Mouse (Mus musculus) embryonic facial prominence, embryonic 10.5 days (tissue): ENCODE measurements around the gene Cep295nl. TPM values are rescaled to one million over a fixed set of nuclear protein-coding genes. Genes with fewer than 3 reads are reported as not detected.
A peak's percentile ranks its signal among the peaks of the same experiment; 100 is the strongest.
"Not testable (repeated sequence)": the region's sequence is repeated elsewhere in the genome, so short reads cannot be mapped to it uniquely, and the experiment has no call there.

ENCODE experiments used
- DNase-seq: peaks from one replicate; pipeline ENCODE4 v3.0.0-alpha.2; 2017; ENCODE audit warnings: low spot score
- H3K27ac ChIP-seq: fragments of 300-500 bp; sonication (generic); replicated peaks from 2 replicates; pipeline ENCODE4 v1.5.1; 2016; ENCODE audit warnings: mild to moderate bottlenecking
- H3K27me3 ChIP-seq: fragments of 300-500 bp; sonication (generic); replicated peaks from 2 replicates; pipeline ENCODE4 v1.6.1; 2016; ENCODE audit warnings: low read depth, mild to moderate bottlenecking; ENCODE audit not compliant: poor library complexity, severe bottlenecking
- H3K36me3 ChIP-seq: fragments of 300-500 bp; sonication (generic); replicated peaks from 2 replicates; pipeline ENCODE4 v1.6.1; 2016; ENCODE audit warnings: mild to moderate bottlenecking, moderate library complexity
- H3K4me1 ChIP-seq: fragments of 300-500 bp; sonication (generic); 2 replicates; pipeline ENCODE4 v1.6.1; 2016
- H3K4me3 ChIP-seq: fragments of 300-500 bp; sonication (generic); 2 replicates; pipeline ENCODE4 v1.5.1; 2016; ENCODE audit warnings: mild to moderate bottlenecking, moderate library complexity
- H3K9me3 ChIP-seq: fragments of 300-500 bp; sonication (generic); 2 replicates; pipeline ENCODE4 v1.6.1; 2016; ENCODE audit warnings: mild to moderate bottlenecking
- WGBS: fragments of 180-500 bp; shearing (Covaris S2); methylation state at CpG from one replicate; pipeline ENCODE4 v1.1.7; 2016; 5-methylcytosine and 5-hydroxymethylcytosine counted together
- polyA plus RNA-seq: library from polyadenylated mRNA; unstranded; fragments of >200 nt; fragmentation: Nextera tagmentation; extraction: Ambion mirVana; gene quantifications from 2 replicates; pipeline ENCODE4 v1.2.1, GENCODE M21; 2016

The Cep295nl gene
- 0.13 and 0.56 TPM in 2 replicates for polyA plus RNA-seq

DNA sequence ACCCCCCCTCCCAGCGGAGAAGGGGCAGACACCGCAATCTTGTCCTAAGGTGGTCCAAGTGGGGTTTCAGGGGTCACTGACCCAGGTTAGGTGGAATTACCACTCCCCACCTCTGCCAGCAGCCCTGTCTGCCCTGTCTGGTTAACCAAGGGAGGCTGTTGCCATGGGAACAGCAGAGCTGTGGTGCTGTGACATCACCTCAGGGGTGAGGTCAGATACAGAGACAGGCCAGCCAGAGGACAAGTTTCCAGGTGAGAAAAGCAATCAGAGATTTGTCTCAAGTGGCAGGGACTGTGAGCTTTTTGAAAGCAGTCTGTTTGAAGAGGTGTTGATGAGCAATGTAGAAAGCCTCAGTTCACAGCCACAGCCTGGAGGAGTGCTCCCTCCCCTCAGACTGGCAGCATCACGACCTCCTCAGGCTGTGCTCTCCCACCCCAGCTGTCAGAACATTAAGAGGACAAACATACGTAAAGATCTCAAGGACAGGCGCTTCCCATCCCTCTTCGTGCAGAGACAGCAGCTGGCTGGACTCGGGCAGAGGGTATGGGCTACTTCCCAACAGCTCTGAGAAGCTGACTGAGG lies at the start of gene Cep295nl:
Gene Cep295nl (minus strand): TSS at position 101 of the 582 bp plus-strand sequence.
- H3K4me3 ChIP-seq: no peak within 1 kb of the TSS; the same call in 1 of the 2 replicates

DNA sequence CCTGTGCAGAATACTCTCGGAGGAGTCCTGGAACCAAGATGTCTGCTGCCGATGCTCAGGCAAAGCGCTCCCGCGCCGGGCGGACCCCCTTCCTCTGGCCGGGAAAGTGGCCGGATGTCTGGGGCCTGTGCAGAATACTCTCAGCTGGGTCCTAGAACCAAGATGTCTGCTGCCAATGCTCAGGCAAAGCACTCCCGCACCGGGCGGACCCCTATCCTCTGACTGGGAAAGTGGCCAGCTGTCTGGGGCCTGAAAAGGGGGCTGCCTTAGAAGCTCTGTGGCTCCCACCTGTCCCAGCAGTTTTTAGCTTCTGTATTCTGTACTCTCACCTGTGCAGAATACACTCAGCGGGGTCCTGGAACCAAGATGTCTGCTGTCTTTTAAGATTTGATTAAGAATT lies 45.5 kb upstream of the Cep295nl start:
- H3K4me3 ChIP-seq: not testable (repeated sequence)
- 97% methylated on average over 13 of the region's 13 CpGs for WGBS

More for the DNA sequence above, at the start of gene Cep295nl:
- peak; percentile 52 for DNase-seq
- H3K27me3 ChIP-seq: no peaks in the 10 kb centered on the region
- H3K9me3 ChIP-seq: no peaks in the 10 kb centered on the region
- H3K27ac ChIP-seq: peak within 1 kb of the TSS; percentile 19; the same call in 1 of the 2 replicates
- H3K36me3 ChIP-seq: peaks cover 20% of the 10 kb centered on the region
- H3K4me1 ChIP-seq: peaks cover 42% of the 10 kb centered on the region
- 46% methylated on average over 7 of the region's 7 CpGs for WGBS

DNA sequence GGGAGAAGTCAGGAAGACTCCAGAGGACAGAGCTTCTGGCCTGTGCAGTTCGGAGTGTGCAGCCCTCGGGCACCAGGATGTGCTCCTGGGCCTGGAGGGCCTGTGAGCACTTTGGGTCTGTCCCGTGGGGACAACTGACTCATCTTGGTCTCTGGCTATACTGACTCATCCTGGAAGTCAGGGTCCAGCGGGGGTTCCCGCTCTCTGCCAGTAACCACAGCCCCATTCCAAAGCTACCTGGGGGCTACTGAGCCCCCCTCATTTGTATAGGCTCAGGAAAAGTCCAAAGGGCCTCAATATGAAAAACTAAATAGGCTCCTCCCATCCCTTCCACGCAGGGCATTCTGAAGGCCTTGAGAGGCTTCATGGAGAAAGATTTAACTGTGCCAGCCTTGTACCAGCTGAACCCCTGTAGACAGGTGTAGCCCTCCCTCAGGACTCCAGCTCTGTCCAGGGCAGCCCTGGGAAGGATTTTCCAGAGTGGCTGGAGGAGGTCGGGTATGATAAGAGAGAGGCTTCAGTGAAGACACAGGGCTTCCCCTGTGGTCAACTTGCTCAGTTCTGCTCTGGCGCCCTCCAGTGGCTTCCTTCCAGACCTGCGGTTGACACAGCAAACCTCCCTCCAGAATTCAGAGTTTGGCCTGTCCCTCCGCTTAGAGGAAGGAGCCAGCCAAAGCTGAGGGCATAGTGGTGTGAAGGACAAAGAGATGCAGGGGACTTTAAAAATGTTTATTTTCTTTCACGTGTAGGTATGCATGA lies 37.1 kb upstream of the Cep295nl start:
- Histone ChIP-seq H3K27me3 (no peaks in the 10 kb centered on the region; the same call in 1 of the 2 replicates), H3K36me3 (no peaks in the 10 kb centered on the region), H3K4me1 (peaks cover 25% of the 10 kb centered on the region), H3K4me3 (no peak overlapping the region), H3K27ac (peak overlapping the region; percentile 71), H3K9me3 (no peaks in the 10 kb centered on the region)
- DNase-seq: peak; percentile 89
- WGBS: 40% methylated on average over 11 of the region's 11 CpGs

More for the DNA sequence above, 45.5 kb upstream of the Cep295nl start:
- not testable (repeated sequence) for H3K9me3 ChIP-seq, H3K36me3 ChIP-seq, H3K4me1 ChIP-seq, DNase-seq, H3K27me3 ChIP-seq, H3K27ac ChIP-seq

DNA sequence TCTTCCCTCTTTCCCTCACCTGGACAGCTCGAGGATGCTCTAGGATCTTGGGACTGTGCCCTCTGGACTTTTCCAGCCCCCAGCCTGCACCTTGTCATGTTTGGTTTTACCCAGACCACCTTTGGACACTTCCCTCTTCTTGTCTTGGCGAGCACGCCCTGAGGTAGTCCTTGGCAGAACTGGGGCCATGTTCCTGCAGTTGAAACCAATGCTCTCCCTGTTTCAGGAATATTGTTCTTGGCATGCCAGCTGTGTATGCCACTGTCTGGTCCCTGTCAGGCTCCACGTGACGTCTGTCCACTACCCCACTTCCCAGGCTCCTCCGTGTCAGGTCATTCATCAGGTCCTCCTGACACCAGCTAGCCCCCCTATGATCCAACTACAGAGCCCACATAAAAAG lies 36.4 kb upstream of the Cep295nl start:
- H3K27ac ChIP-seq: no peak overlapping the region
- no peaks in the 10 kb centered on the region for H3K36me3 ChIP-seq
- no peak for DNase-seq
- peaks cover 31% of the 10 kb centered on the region for H3K4me1 ChIP-seq
- H3K27me3 ChIP-seq: no peaks in the 10 kb centered on the region; the same call in 1 of the 2 replicates
- H3K9me3 ChIP-seq: no peaks in the 10 kb centered on the region
- 87% methylated on average over 6 of the region's 6 CpGs for WGBS
- no peak overlapping the region for H3K4me3 ChIP-seq

DNA sequence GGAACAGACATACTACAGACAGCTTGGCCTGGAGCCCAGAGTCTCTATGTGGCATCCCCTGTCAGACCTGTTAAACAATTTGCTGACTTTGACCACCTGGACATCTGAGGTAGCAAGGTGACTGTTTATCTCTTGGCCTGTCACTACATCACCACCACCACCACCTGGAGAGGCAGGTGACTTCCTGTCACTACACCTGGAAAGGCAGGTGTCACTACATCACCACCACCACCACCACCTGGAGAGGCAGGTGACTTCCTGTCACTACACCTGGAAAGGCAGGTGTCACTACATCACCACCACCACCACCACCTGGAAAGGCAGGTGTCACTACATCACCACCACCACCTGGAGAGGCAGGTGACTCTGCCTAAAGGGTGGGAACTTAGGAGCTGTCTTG lies 34.0 kb upstream of the Cep295nl start:
- H3K9me3 ChIP-seq, H3K4me3 ChIP-seq, H3K27me3 ChIP-seq, DNase-seq, H3K27ac ChIP-seq, H3K36me3 ChIP-seq: not testable (repeated sequence)
- H3K4me1 ChIP-seq: peaks cover 44% of the 10 kb centered on the region

DNA sequence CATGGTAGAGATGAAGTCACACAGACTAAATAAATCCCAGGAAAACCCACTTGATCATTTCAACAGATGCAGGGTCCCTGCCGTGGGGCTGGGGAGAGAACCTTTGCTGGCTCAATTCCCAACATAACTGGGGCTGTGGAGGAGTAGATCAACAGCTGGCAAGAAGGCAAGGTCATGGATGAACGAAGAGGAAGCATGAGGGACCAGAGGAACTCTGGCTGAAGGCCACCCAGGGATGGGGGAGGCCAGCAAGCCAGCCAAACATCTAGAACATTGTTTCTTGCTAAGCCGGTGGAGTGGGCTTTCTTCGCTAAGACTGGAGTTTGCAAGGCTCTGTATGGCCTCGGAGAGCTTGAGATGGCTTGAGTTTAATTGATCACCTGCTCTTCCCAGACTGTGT lies 33.6 kb upstream of the Cep295nl start:
- no peak for DNase-seq
- peaks cover 44% of the 10 kb centered on the region for H3K4me1 ChIP-seq
- 88% methylated on average over 5 of the region's 5 CpGs for WGBS
- no peaks in the 10 kb centered on the region; the same call in 1 of the 2 replicates for H3K27me3 ChIP-seq
- no peaks in the 10 kb centered on the region for H3K9me3 ChIP-seq
- no peak overlapping the region for H3K27ac ChIP-seq
- H3K4me3 ChIP-seq: no peak overlapping the region
- no peaks in the 10 kb centered on the region for H3K36me3 ChIP-seq

DNA sequence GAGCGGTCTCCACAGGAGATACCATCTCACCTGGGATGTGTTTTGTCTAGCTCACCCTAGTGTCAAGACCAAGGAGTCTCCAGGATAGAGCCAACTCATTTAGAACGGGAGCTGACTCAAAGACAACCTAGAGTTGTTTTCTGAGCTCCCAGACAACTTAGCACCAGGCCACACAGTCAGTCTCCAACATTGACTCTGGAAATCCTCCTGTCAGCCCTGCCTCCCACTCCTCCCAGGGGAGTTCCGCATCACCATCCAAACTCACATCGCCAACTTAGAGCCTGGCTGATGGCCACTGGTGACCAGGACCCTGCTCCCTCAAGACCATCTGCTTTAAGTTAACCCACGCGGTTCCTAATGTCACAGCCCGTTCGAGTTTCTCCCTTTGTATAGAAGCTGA lies 33.2 kb upstream of the Cep295nl start:
- 80% methylated on average over 8 of the region's 8 CpGs for WGBS

DNA sequence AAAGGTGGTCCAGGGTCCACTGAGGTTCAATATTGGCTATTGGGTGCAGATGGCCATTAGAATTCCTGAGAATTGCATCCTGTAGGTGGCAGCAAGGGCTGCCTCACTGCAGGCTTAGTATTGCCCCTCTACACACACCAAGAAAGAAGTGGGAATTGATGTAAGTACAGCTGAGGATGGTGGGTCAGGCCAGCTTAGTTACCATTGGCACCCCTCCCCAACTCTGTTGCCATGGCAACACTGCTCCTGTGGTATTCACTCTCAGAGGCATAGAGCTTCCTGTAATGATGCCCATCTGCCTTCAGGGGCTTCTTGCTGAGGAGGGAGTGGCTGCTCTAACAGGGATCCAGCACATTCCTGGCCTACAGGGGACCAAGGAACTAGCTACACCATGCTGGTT lies 32.7 kb upstream of the Cep295nl start:
- H3K4me3 ChIP-seq: no peak overlapping the region
- peaks cover 42% of the 10 kb centered on the region for H3K4me1 ChIP-seq
- no peak for DNase-seq
- no peak overlapping the region for H3K27ac ChIP-seq
- no peaks in the 10 kb centered on the region for H3K36me3 ChIP-seq
- no peaks in the 10 kb centered on the region; the same call in 1 of the 2 replicates for H3K27me3 ChIP-seq
- H3K9me3 ChIP-seq: no peaks in the 10 kb centered on the region

More for the DNA sequence above, 33.2 kb upstream of the Cep295nl start:
- H3K27me3 ChIP-seq: no peaks in the 10 kb centered on the region; the same call in 1 of the 2 replicates
- H3K4me3 ChIP-seq: no peak overlapping the region
- H3K4me1 ChIP-seq: peaks cover 44% of the 10 kb centered on the region
- DNase-seq: no peak
- no peak overlapping the region for H3K27ac ChIP-seq
- H3K36me3 ChIP-seq: no peaks in the 10 kb centered on the region
- no peaks in the 10 kb centered on the region for H3K9me3 ChIP-seq

DNA sequence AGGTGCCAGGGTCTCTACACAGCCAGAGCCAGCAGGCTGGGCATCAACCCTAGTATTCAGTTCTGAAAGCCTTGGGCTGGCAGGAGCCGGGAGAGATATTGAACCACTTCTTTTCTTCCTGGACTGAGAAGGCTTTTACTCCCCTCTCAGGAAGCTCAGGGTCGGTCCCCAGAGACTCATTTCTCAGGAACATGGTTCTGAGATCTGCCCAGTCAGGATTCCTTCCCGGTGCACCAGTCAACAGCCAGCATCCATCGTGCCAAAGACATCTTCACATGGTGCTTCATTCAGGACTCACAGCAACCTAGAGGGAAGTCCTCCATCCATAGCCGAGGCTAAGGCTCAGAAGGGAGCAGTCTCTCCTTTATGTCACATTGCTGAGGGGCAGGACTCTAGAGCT lies 32.2 kb upstream of the Cep295nl start:
- Histone ChIP-seq H3K9me3 (no peaks in the 10 kb centered on the region), H3K27me3 (no peaks in the 10 kb centered on the region; the same call in 1 of the 2 replicates), H3K4me3 (no peak overlapping the region), H3K36me3 (no peaks in the 10 kb centered on the region), H3K4me1 (peaks cover 38% of the 10 kb centered on the region), H3K27ac (peak overlapping the region; percentile 59)
- WGBS: 68% methylated on average over 5 of the region's 5 CpGs
- DNase-seq: no peak

DNA sequence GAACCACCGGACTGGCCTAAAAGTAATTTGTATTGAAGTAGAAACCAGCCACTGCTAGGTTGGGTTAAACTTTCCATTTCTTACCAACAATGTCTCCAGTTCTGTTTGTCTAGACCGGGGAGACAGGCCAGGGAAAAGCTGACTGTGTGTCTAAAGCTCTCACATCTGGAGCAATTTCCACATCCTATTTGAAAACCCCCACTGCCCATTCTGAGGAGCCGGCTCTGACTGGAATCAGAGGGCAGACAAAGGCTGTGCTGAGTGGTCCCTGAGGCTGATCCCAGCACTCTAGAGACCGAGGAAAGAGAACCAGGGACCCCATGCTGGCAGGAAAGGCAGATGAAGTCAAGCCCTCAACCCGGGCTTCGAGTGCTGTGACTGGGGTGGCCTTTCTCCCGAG lies 30.3 kb upstream of the Cep295nl start:
- Histone ChIP-seq H3K27me3 (no peaks in the 10 kb centered on the region; the same call in 1 of the 2 replicates), H3K27ac (peak overlapping the region; percentile 79), H3K9me3 (no peaks in the 10 kb centered on the region), H3K4me3 (no peak overlapping the region), H3K36me3 (no peaks in the 10 kb centered on the region), H3K4me1 (peaks cover 35% of the 10 kb centered on the region)
- WGBS: 51% methylated on average over 7 of the region's 7 CpGs
- peak; percentile 40 for DNase-seq

DNA sequence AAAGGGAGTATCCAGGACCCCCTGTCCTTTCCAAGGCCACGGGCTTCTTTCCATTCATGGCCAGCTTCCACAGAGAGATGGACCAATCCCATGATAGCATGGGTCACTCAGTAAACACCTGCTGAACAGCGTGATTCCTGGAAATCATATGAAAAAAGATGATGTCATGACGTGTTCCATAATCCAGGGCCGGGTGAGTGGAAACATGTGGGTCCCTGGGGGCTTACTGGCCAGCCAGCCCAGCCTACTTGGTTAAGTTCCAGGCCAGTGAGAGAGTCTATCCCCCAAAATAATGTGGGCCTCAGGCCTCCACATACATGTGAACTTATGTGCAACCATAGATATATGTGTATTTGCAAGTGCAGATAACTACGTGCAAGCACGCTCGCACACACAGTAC lies 29.6 kb upstream of the Cep295nl start:
- Histone ChIP-seq H3K27ac (0 out of 2 replicates have a peak overlapping the region, but pooled peaks have one; percentile 79), H3K36me3 (no peaks in the 10 kb centered on the region), H3K4me1 (peaks cover 40% of the 10 kb centered on the region), H3K4me3 (no peak overlapping the region), H3K27me3 (no peaks in the 10 kb centered on the region; the same call in 1 of the 2 replicates), H3K9me3 (no peaks in the 10 kb centered on the region)
- 89% methylated on average over 7 of the region's 7 CpGs for WGBS
- DNase-seq: no peak

DNA sequence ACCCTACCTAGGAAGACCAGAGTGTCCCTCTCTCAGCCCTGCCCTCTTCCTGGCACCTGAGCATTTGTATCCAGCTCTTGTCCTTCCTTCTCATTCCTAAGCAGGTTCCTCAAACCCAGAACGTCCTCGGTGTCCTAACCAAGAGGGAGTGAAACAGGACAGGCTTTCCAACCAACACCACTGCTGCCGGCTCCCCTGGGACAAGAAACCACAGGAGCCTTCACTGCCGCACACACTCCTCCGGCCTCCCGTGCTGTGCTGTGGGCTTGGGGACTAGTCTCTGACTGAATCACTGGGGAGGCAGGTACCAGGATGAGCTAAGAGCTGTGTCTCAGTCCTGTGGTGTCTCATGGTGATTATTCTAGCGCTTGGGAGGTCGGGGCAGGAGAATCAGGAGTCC lies 27.4 kb upstream of the Cep295nl start:
- H3K36me3 ChIP-seq: no peaks in the 10 kb centered on the region
- H3K4me3 ChIP-seq: no peak overlapping the region
- H3K27me3 ChIP-seq: no peaks in the 10 kb centered on the region; the same call in 1 of the 2 replicates
- no peak for DNase-seq
- no peaks in the 10 kb centered on the region for H3K9me3 ChIP-seq
- H3K4me1 ChIP-seq: peaks cover 50% of the 10 kb centered on the region
- 0 out of 2 replicates have a peak overlapping the region, but pooled peaks have one; percentile 48 for H3K27ac ChIP-seq
- WGBS: 78% methylated on average over 8 of the region's 8 CpGs

DNA sequence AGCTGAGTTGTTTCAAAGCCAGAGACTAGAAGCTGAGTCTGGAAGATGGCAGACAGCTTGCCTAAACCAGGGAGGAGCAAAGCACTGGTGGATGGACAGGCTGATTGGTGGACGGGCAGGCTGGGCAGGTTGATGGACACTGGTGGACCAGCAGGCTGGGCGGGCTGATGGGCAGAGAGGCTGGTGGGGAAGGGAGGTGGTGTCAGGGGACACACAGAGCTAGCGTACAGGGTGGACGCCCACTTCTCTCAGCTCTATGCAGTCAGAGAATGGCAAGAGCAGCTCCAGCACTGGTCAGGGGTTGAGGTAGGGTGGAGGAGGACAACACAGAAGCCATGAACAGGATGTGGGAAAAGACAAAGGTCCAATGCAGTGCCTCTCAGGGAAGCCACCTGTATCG lies 27.0 kb upstream of the Cep295nl start:
- DNase-seq: no peak
- peak overlapping the region; percentile 48 for H3K27ac ChIP-seq
- WGBS: 79% methylated on average over 5 of the region's 5 CpGs

More for the DNA sequence above, 27.0 kb upstream of the Cep295nl start:
- no peaks in the 10 kb centered on the region for H3K9me3 ChIP-seq
- H3K36me3 ChIP-seq: no peaks in the 10 kb centered on the region
- no peaks in the 10 kb centered on the region for H3K27me3 ChIP-seq
- no peak overlapping the region for H3K4me3 ChIP-seq
- H3K4me1 ChIP-seq: peaks cover 50% of the 10 kb centered on the region
